Mouse (Mus musculus) left cerebral cortex, postnatal 14 days (tissue): Measurements from ENCODE around the gene Oxld1. TPM values are rescaled to one million over a fixed set of nuclear protein-coding genes. Genes with fewer than 3 reads are reported as not detected.

Experiments used
- DNase-seq, 2 experiments: peaks; one replicate each; pipeline ENCODE4 v3.0.0; 2021 to 2022; ENCODE audit warnings: low spot score in 2 of 2, mixed read lengths in 1 of 2
- intact Hi-C: fragments of 180-260 bp; cut with DNase I; formaldehyde crosslinking; loops from one replicate; pipeline ENCODE4 v1.15.1; 2025
- long read RNA-seq, 2 experiments: library from polyadenylated mRNA; stranded (forward); transcript quantifications; one replicate each; pipeline ENCODE4 v2.0.0; 2021
- total RNA-seq, 2 experiments: library from RNA; stranded (reverse); gene quantifications; 2 replicates each; pipeline ENCODE4 v1.2.3; 2021

Oxld1 gene
- total RNA-seq = 10 to 100 TPM; 13.0 to 14.7 TPM
- long read RNA-seq, experiment 1, transcript Oxld1-201 (2 exons, 813 nt) = major isoform, 7 of 11 reads
- long read RNA-seq, experiment 1, partial matches to known transcripts = 3 of 11 reads
- long read RNA-seq, experiment 1, other reads (novel, unspliced or antisense) = 0 of 11 reads
- long read RNA-seq, experiment 2, partial matches to known transcripts = 2 of 7 reads
- long read RNA-seq, experiment 2, other reads (novel, unspliced or antisense) = 0 of 7 reads

DNA sequence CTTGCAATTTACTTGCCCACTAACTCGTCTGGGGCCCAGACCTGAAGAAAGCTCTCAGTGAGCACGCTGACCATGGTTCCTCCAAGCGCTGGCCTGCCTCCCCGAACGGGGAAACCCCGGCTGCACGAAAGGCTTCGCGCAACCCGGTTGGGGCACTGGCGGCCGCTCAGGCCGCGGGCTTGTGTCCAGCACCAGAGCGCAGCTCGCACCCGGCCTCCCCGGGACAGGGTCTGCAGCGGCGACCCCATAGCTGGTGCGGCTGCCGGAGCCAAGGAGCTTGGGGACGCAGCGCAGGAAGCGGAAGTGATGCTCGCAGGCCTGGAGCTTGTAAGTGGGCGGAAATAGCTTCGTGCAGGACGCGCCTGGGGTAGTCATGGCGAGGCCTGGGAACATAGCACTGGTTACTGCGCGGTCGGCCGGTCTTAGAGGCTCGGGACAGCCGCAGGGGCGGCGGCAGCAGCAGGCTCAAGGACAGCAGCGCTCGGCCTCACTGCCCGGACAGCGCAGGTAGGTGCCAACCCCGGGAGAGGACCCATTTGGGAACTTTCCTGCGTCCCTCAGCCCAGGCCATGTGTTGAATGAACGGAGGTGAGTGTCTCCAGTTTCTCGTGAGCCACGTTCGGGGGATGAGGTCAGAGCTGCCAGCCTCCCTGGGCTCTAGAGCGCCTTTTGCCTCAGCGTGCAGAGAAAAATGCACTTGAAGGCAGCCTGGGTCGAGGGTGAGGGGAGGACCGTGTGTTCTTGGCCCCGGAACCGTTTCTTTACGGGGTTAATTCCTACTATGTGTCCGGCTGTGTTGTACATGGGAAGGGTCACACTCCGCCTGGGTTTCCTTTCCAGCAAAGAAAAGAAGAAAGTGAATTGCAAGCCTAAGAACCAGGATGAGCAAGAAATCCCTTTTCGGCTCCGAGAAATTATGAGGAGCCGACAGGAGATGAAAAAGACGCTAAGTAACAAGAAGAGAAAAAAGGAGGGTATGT, at the start of gene Oxld1, which contains the start of gene Ccdc137:
Gene Oxld1 (minus strand): TSS at position 297 of the 980 bp plus-strand sequence.
Gene Ccdc137 (plus strand): TSS at position 344 of the 980 bp plus-strand sequence.
- intact Hi-C loops = no loop called here
- peak; percentile 69 to 76 for DNase-seq

DNA sequence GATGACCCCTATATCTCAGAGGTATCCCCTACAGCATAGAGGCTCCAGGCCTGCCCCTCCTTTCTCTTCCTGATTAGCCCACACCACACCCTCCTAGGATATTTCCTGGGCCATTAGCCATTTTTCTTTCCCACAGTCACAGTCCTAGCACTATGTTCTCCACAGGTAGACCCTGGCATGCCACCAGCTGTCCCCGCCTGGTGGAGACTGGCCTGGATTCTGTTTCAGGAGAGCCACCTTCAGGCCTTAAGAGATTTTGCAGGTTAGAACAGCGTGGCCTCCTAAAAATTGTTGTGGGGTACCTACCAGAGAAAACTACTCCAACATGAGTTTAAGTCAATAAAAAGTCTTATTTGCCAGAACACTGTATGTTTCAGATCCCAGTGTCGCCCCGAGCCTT, 49.0 kb upstream of the Oxld1 start:
- intact Hi-C loops = no loop called here

DNA sequence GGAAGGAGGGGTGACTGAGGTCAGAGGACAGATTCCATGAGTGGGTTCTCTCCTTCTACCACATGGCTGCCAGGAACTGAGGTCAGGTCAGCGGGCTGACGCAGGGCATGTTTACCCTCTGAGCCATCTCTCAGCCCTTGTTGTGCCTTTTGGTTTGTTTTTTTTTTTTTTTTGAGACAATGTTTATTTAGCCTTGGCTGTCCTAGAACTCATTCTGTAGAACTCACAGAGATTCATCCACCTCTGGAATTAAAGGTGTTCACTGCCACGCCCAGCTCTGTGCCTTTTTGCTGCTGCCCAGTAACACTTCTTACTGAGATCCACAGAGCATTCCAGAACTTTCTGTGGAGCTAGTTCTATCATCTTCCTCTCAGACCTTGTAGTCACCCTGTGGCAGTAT, 47.8 kb upstream of the Oxld1 start:
- intact Hi-C loops = no loop called here
- DNase-seq = no peak

More for the DNA sequence above, 49.0 kb upstream of the Oxld1 start:
- no peak for DNase-seq

DNA sequence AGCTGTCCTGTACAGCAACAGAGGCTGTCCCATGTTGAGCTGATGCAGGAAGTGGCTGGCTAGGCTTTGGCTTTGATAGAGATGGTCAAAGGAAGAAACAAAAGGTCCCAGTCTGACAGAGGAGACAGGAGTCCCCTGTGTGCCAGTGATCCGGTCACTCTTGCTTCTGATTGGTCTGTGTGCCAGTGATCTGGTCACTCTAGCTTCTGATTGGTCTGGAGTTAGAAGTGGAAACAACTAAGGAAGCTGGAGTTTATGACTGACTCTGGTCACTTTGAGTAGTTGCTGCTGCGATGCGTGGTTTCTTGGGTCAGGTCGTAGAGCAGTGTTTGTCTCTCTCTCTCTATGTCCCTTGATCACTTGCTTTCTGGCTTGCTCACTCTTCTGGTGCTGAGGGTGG, 43.8 kb upstream of the Oxld1 start:
- no peak for DNase-seq
- intact Hi-C loops = no loop called here

DNA sequence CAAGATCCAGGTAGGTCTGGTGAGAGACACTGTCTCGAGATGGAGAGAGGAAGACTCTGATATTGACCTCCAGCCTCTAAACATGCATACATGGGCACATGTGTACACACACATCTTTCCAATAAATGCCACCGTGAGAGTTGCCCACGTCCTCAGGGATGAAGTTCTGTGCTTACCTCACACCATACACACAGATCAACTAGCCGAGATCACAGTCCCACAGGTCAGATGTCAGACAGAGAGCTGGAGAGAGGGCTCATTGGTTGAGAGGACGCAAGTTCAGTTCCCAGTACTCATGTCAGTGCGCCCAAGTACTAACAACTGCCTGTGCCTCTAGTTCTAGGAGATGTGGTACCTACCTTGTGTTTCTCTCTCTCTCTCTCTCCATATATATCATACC, 43.1 kb upstream of the Oxld1 start:
- intact Hi-C loops = no loop called here
- DNase-seq = no peak

DNA sequence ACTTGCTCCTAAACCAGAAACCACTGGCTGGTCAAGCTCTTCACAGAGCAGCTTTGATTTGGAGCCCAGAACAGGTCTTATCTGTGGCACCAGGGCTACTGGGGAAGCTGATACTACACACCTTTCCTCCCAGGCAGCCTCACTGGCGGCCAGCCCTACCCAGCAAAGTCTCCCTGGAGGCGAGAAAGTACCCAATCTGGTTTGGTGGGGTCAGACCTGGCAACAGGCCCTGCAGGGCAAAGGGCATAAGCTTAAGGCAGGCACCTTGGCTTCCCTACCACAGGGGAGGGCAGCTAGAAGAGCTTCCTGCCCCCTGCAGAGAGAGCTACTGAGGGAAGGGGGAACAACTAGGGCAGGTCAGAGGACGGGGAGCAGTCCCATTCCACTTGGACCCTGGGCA, 42.5 kb upstream of the Oxld1 start:
- intact Hi-C loops = no loop called here
- no peak for DNase-seq

DNA sequence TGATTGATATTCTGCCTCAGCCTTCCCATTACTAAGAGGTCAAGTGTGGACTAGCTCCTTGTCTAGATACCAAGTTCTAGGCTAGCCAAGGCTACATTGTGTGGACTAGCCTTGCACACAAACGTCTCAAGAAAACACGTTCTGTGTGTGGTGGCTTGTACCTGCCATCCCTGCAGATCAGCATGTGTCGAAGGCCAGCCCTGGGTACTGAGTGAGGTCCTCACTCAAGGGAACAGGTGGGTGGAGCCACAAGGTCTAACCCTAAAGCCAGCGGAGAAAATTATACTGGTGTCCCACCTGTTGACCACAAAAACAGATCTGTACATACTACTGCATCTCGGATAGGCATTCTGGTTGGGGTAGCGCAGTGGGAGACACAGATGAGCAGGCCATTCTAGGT, 42.0 kb upstream of the Oxld1 start:
- no peak for DNase-seq
- intact Hi-C loops = no loop called here

DNA sequence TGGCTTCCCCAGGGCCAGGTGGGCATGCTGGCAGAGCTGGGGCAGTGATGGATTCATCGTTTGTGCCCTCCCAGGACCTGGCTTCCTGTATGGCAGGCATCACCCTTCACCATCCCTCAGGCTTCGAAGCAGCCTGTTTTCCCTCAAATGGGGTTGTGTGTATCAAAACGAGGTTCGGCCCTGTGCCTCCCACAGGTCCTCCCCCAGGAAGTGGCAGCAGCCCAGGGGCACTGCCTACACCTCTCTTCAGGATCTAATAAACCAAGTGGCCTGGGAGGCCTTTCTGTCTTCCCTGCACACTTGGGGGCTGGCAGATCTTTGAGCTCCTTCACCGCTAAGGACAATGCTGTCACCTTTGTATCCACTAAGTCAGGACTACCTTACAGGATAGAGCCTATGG, 41.0 kb upstream of the Oxld1 start:
- intact Hi-C loops = no loop called here
- no peak for DNase-seq

DNA sequence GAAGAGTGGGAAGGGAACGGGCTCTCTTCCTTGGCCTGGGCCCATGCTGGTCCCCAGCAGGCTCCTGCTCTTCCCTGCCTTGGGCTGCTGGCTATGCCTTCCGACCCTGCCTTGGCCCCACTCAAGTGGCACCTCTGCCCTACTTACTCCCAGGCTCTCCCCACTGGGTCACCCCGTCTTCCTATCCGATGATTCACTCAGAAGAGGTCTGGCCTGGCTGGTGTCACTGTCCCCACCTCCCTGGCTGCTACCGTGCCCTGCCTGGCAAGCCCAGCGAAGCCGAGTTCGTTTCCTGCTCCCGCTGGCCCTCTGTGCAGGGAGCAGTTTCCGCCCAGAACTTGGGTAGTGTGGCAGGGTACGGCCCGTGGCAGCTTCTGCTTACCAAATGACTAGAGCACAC, 40.4 kb upstream of the Oxld1 start:
- intact Hi-C loops = no loop called here
- no peak for DNase-seq

DNA sequence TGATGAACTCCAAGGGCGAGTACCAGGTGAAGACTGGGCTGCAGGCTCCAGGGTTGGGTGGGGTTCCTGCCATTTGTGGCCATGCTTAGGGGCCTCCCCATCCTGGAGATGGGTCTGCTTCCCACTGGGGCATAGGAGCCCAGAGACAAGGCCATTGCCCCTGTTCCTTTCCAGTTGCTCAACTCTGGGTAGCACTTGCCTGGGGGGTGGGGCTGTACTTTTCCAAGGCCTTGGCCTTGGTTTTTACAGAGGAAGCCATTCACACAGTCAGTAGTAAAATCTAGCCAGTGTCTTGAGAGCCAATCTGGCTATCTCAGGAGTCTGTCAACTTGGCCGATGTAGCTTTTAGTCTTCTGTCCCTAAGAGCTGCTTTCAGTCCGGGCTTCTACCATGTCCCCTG, 39.6 kb upstream of the Oxld1 start:
- intact Hi-C loops = no loop called here
- DNase-seq = no peak

DNA sequence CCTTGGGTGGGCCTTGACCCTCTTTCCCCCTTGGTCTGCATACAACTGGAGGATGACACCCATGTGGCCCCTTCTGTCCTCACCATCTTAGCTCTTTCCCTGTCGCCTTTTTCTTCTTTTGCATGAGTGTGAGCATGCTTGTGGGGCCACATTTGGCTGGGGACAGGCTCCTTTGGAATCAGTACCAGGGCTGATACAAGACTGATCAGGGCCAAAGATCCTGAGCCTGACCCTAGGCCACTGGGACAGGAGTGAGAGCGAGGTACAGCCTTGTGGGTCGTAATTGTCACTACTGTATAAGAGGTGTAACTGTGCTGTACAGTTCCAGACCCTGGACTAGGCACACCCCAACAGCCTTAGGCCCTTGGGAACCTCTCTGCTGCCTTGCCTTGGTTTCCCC, 36.0 kb upstream of the Oxld1 start:
- no peak for DNase-seq
- intact Hi-C loops = no loop called here

DNA sequence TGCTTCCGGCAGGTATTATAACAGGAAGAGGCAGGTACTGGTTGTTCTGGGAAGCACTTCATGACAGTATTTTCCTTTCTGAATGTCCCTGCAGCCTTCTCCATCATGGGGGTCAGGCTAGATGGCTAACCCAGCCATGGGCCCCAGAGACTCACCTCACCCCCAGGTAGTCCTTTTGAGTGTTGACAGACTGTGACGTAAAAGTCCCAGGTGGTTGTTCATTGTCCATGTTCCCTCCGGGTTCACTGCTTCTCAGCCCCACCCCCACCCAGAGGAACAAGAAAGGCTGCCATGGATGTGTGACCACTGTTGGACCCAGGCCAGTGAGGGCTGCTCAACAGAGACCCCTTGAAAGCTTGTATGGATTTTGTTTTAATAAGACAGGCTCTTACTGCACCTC, 35.5 kb upstream of the Oxld1 start:
- DNase-seq = no peak
- intact Hi-C loops = no loop called here

DNA sequence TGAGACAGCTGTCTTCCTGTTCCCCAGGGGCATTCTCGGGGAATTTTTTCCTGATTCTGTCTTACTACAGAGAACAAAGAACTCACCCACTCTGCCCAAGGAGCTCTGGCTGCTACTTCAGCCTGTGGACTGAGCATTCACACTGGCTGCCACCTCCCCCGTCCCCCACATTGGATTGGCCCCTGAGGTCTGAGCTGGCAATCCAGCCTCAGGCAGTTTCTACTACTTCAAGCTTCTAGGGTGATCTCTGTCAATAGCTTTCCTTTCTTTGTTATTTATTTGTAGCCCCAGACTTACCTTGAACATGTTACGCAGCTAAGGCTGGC, 35.0 kb upstream of the Oxld1 start:
- intact Hi-C loops = no loop called here
- DNase-seq = no peak

DNA sequence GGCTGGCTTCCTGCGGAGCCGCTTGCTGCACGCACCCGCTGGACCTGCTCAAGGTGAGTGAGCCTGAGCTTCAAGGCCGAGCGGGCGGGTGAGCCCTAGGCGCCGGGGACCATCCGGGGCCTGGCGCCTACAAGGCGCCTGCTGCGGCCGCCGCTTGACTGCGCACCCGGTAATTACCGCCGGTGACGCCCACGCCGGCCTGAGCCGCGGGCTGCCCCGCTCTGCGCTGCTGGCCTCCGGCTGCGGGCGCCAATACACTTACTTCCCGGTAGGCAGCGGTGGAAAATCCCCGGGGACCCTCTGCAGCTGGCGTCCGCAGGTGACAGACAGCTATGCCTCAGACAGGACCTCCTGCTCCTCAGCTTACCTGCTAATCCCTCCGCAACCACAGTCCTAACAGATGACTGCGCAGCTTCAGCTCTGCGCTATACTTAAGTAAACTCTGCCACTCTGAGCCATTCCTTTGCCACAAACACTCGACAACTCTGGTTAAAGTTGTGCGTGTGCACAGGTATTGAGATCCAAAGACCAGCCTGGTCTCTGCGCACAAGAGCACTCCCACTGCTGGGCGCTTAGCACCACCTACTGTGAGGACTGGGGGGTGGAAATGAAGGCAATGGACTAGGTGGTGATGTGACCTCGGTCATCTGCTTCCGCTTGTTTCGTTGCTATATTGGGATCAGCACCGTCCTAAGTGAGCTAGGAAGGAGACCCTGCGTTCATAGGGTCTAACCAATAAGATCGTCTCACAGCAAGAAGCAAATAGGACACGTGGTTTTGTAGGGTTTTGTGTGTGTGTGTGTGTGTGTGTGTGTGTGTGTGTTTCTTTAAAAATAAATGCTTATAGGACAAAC, 34.4 kb upstream of the Oxld1 start:
- peak; percentile 38 to 62 for DNase-seq
- intact Hi-C loops = no loop called here

DNA sequence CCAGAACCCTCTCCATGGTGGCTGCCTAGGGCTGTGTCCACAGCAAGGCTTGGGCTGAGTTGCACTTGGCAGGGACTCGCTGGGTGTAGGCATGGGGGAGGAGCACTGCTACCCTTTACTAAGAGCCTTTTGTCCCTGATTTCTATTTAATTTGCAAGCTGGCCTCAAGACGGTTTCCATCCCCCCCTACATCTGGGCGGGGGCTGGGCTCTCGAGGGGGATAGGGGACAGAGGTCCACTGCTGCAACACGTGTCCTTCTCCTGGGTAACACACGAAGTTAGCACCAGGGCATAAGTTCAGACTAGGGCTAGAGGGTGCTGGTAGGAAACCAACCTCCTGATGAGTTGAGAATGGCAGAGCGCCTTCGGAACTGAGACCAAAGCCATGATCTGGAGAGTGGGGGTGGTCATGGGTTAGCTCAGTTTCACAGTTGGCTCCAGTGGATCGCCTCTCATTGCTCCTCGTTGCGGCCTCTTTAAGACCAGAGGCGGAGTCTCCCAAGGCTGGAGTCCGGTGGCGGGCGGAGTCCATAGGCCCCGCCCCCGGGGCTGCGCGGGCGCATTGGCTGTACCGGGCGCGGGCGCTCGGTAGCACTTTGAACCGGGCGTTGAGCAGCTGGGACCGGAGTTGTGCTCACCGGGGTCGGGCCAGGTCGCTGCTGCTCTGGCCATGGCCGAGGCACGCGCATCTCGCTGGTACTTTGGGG, 33.6 kb upstream of the Oxld1 start, which contains the start of gene Slc25a10:
Gene Slc25a10 (plus strand): TSS at position 524 of the 707 bp plus-strand sequence.
- peak; percentile 85 to 89 for DNase-seq
- intact Hi-C loops = no loop called here

DNA sequence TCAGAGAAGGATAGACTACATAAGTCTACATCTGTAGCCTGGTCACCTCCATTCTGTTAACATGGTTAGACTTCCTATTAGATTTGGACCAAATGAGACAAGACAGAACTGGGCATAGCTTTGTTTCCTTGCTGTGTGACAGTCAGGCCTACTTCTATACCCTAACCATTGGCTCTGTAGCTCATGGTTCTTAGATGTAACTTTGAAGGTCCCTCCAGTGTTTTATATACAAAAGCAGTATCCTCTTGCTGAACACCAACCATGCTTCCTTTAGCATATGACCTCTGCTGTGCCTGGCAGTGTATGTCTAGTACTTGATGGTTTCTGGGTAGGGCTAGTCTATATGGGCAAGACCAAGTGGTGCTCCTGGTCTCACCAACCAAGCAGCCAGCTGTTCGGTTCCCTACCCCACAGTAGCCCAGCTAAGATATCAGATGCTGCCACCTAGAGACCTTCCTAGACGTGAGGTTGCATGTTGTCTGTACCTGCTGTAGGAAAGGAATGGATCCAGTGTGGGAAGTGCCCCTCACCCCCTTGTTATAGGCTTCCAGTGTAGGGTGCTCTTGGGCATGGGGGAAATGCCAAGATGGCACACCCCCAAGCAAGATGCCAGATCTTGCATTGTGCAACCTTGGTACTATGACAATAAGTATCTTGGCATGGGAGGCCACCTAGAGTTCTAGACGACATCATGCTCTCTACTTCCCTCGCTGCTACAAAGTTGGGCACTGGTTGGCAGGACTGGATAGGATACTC, 32.6 kb upstream of the Oxld1 start:
- no peak for DNase-seq
- intact Hi-C loops = no loop called here

DNA sequence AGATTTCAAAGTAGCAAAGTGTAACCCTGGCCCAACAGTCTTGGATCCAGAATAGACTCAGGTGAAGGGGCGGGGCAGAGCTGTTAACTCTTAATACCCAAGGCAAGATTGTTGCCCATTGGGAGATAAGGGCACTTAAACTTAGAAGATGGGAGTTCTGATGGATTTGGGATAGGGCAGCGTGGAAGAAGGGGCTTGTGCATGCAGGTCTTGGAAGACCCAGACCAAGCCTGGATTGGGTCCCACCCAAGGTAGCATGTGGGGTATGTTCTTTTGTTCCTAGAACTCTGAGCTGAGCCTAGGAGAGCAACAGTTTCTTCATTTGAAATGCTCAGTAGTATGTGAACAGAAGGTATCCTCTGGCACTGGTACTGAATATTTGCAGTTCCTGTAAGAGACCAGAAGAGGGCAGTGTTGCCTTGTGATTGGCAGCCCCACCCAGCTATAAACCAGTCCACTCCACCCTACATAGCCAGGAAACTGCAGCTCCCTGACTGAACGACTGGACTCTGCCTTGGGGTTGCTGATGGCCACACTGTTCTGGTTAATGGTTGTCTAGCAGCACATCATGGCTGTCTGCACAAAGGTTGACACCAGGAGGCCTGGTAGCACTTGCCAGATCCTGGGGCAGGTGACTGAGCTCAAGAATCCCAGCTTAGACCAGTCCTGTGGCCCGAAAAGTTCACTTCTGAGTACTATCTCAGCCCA, 31.3 kb upstream of the Oxld1 start:
- intact Hi-C loops = no loop called here
- peak; percentile 71 to 86 for DNase-seq

DNA sequence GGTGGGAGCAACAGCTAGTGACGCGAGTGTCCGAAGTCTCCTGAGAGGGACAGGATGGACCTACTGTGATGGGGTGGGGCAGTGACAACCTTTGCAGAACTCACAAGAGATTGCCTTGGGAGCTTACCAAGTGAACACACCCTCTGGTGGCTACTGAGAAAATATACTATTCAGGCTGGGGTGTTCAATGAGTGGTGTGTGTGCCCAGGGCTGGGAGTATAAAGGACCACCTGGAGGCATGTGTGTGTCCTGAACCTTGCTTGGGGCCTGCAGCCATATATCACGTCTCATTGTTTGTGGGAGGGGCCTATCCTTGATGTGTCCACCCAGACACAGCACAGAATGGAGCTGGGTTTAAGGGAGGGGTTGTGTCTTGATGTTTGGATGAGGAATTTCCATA, 30.6 kb upstream of the Oxld1 start:
- intact Hi-C loops = no loop called here

More for the DNA sequence above, 30.6 kb upstream of the Oxld1 start:
- DNase-seq = no peak
